Mouse (Mus musculus): ENCODE data around the gene Plcl1. TPM values are rescaled to one million over a fixed set of nuclear protein-coding genes. Genes with fewer than 3 reads are reported as not detected.
"Not testable (repeated sequence)": the region's sequence is repeated elsewhere in the genome, so short reads cannot be mapped to it uniquely, and the experiment has no call there.

The Plcl1 gene
- polyA plus RNA-seq, 1 experiment, result 0.21 TPM

- H3K27me3 ChIP-seq (ENCODE audit: control insufficient read depth, insufficient read depth, low read length), result no peaks in the 10 kb centered on the region
- TF ChIP-seq POLR2A (IDR thresholded peaks at IDR 0.05; ENCODE audit: control insufficient read depth, low read depth, low read length), result no peak
- TF ChIP-seq CTCF (IDR thresholded peaks at IDR 0.05; ENCODE audit: control insufficient read depth, insufficient read depth, insufficient replicate concordance, low read depth, low read length), result no peak
- H3K27ac ChIP-seq (ENCODE audit: control insufficient read depth, insufficient read depth, low read depth, low read length), result no peak overlapping the region
- no peaks in the 10 kb centered on the region for H3K36me3 ChIP-seq (ENCODE audit: control insufficient read depth, insufficient read depth, low read length)
- H3K4me3 ChIP-seq (ENCODE audit: control insufficient read depth, low read depth, low read length), result no peak overlapping the region
- H3K4me1 ChIP-seq (ENCODE audit: control insufficient read depth, insufficient read depth, low read length), result no peaks in the 10 kb centered on the region
These were observed 48.4 kb downstream of the Plcl1 start for GRCm38 (mm10) chr1:55454119-55454518.

GRCm38 (mm10) chr1:55462301-55462700, 56.6 kb downstream of the Plcl1 start:
- Histone ChIP-seq H3K27me3 (ENCODE audit: control insufficient read depth, insufficient read depth, low read length) (no peaks in the 10 kb centered on the region), H3K27ac (ENCODE audit: control insufficient read depth, insufficient read depth, low read depth, low read length) (no peak overlapping the region), H3K36me3 (ENCODE audit: control insufficient read depth, insufficient read depth, low read length) (no peaks in the 10 kb centered on the region), H3K4me3 (ENCODE audit: control insufficient read depth, low read depth, low read length) (no peak overlapping the region), H3K4me1 (ENCODE audit: control insufficient read depth, insufficient read depth, low read length) (no peaks in the 10 kb centered on the region)
- TF ChIP-seq POLR2A (IDR thresholded peaks at IDR 0.05; ENCODE audit: control insufficient read depth, low read depth, low read length), result no peak
- no peak for TF ChIP-seq CTCF (IDR thresholded peaks at IDR 0.05; ENCODE audit: control insufficient read depth, insufficient read depth, insufficient replicate concordance, low read depth, low read length)

GRCm38 (mm10) chr1:55473756-55474155, 68.0 kb downstream of the Plcl1 start:
- no peak for TF ChIP-seq POLR2A (IDR thresholded peaks at IDR 0.05; ENCODE audit: control insufficient read depth, low read depth, low read length)
- TF ChIP-seq CTCF (IDR thresholded peaks at IDR 0.05; ENCODE audit: control insufficient read depth, insufficient read depth, insufficient replicate concordance, low read depth, low read length), result peak; percentile 42; the same call in 1 of the 2 replicates

GRCm38 (mm10) chr1:55474976-55475375, 69.3 kb downstream of the Plcl1 start:
- TF ChIP-seq POLR2A (IDR thresholded peaks at IDR 0.05; ENCODE audit: control insufficient read depth, low read depth, low read length) (no peak), CTCF (IDR thresholded peaks at IDR 0.05; ENCODE audit: control insufficient read depth, insufficient read depth, insufficient replicate concordance, low read depth, low read length) (no peak)
- Histone ChIP-seq H3K4me3 (ENCODE audit: control insufficient read depth, low read depth, low read length) (no peak overlapping the region), H3K36me3 (ENCODE audit: control insufficient read depth, insufficient read depth, low read length) (no peaks in the 10 kb centered on the region), H3K27ac (ENCODE audit: control insufficient read depth, insufficient read depth, low read depth, low read length) (no peak overlapping the region), H3K4me1 (ENCODE audit: control insufficient read depth, insufficient read depth, low read length) (no peaks in the 10 kb centered on the region), H3K27me3 (ENCODE audit: control insufficient read depth, insufficient read depth, low read length) (no peaks in the 10 kb centered on the region)

More at GRCm38 (mm10) chr1:55473756-55474155, 68.0 kb downstream of the Plcl1 start:
- H3K27me3 ChIP-seq (ENCODE audit: control insufficient read depth, insufficient read depth, low read length), result no peaks in the 10 kb centered on the region
- no peaks in the 10 kb centered on the region for H3K36me3 ChIP-seq (ENCODE audit: control insufficient read depth, insufficient read depth, low read length)
- H3K4me1 ChIP-seq (ENCODE audit: control insufficient read depth, insufficient read depth, low read length), result no peaks in the 10 kb centered on the region
- H3K4me3 ChIP-seq (ENCODE audit: control insufficient read depth, low read depth, low read length), result peak overlapping the region; percentile 16; the same call in 1 of the 2 replicates
- H3K27ac ChIP-seq (ENCODE audit: control insufficient read depth, insufficient read depth, low read depth, low read length), result no peak overlapping the region

GRCm38 (mm10) chr1:55487371-55487770, 81.7 kb downstream of the Plcl1 start:
- not testable (repeated sequence) for H3K27me3 ChIP-seq (ENCODE audit: control insufficient read depth, insufficient read depth, low read length); H3K4me3 ChIP-seq (ENCODE audit: control insufficient read depth, low read depth, low read length); H3K36me3 ChIP-seq (ENCODE audit: control insufficient read depth, insufficient read depth, low read length); H3K27ac ChIP-seq (ENCODE audit: control insufficient read depth, insufficient read depth, low read depth, low read length); H3K4me1 ChIP-seq (ENCODE audit: control insufficient read depth, insufficient read depth, low read length)

- Histone ChIP-seq H3K4me3 (ENCODE audit: control insufficient read depth, low read depth, low read length) (no peak overlapping the region), H3K27ac (ENCODE audit: control insufficient read depth, insufficient read depth, low read depth, low read length) (no peak overlapping the region), H3K36me3 (ENCODE audit: control insufficient read depth, insufficient read depth, low read length) (no peaks in the 10 kb centered on the region), H3K4me1 (ENCODE audit: control insufficient read depth, insufficient read depth, low read length) (no peaks in the 10 kb centered on the region), H3K27me3 (ENCODE audit: control insufficient read depth, insufficient read depth, low read length) (no peaks in the 10 kb centered on the region)
- TF ChIP-seq CTCF (IDR thresholded peaks at IDR 0.05; ENCODE audit: control insufficient read depth, insufficient read depth, insufficient replicate concordance, low read depth, low read length) (no peak), POLR2A (IDR thresholded peaks at IDR 0.05; ENCODE audit: control insufficient read depth, low read depth, low read length) (no peak)
These were observed 82.5 kb downstream of the Plcl1 start for GRCm38 (mm10) chr1:55488261-55488660.

- no peak overlapping the region for H3K4me3 ChIP-seq (ENCODE audit: control insufficient read depth, low read depth, low read length)
- TF ChIP-seq POLR2A (IDR thresholded peaks at IDR 0.05; ENCODE audit: control insufficient read depth, low read depth, low read length) (no peak), CTCF (IDR thresholded peaks at IDR 0.05; ENCODE audit: control insufficient read depth, insufficient read depth, insufficient replicate concordance, low read depth, low read length) (no peak)
These were observed 83.6 kb downstream of the Plcl1 start for GRCm38 (mm10) chr1:55489355-55489754.

GRCm38 (mm10) chr1:55499872-55500271, 94.2 kb downstream of the Plcl1 start:
- TF ChIP-seq POLR2A (IDR thresholded peaks at IDR 0.05; ENCODE audit: control insufficient read depth, low read depth, low read length) (no peak), CTCF (IDR thresholded peaks at IDR 0.05; ENCODE audit: control insufficient read depth, insufficient read depth, insufficient replicate concordance, low read depth, low read length) (no peak)
- H3K27ac ChIP-seq (ENCODE audit: control insufficient read depth, insufficient read depth, low read depth, low read length), result no peak overlapping the region
- H3K27me3 ChIP-seq (ENCODE audit: control insufficient read depth, insufficient read depth, low read length), result no peaks in the 10 kb centered on the region
- H3K4me1 ChIP-seq (ENCODE audit: control insufficient read depth, insufficient read depth, low read length), result no peaks in the 10 kb centered on the region
- no peak overlapping the region for H3K4me3 ChIP-seq (ENCODE audit: control insufficient read depth, low read depth, low read length)
- H3K36me3 ChIP-seq (ENCODE audit: control insufficient read depth, insufficient read depth, low read length), result no peaks in the 10 kb centered on the region

More at GRCm38 (mm10) chr1:55489355-55489754, 83.6 kb downstream of the Plcl1 start:
- H3K27ac ChIP-seq (ENCODE audit: control insufficient read depth, insufficient read depth, low read depth, low read length), result no peak overlapping the region
- no peaks in the 10 kb centered on the region for H3K27me3 ChIP-seq (ENCODE audit: control insufficient read depth, insufficient read depth, low read length)
- no peaks in the 10 kb centered on the region for H3K36me3 ChIP-seq (ENCODE audit: control insufficient read depth, insufficient read depth, low read length)
- H3K4me1 ChIP-seq (ENCODE audit: control insufficient read depth, insufficient read depth, low read length), result no peaks in the 10 kb centered on the region

All from testis, adult 2 months (tissue).